Mouse (Mus musculus): Measurements from ENCODE around the gene Gm29797. TPM values are rescaled to one million over a fixed set of nuclear protein-coding genes. Genes with fewer than 3 reads are reported as not detected.

Gene Gm29797
- total RNA-seq (2023): not detected

DNA sequence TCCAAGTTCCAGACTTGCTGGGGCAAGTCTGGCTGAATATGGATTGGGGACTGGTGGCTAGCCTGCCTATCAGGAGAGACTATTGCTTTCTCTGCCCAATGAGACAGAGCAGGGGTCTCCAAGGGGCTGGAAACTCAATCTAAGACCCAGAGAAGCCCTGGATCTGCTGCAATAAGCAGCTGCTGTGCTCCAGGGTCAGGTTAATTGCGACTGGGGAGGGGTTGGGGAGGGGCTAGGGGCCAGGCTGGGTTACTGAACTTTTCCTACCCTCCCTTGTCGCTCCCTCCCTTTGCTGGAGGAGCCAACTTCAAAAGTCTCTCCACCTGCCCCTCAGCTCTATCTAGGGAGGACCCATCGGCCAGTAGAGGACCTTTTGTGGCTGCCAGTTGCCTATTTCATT, at the start of gene Gm29797:
Gm29797 (plus strand) TSS at position 301 of the 400 bp plus-strand sequence.

DNA sequence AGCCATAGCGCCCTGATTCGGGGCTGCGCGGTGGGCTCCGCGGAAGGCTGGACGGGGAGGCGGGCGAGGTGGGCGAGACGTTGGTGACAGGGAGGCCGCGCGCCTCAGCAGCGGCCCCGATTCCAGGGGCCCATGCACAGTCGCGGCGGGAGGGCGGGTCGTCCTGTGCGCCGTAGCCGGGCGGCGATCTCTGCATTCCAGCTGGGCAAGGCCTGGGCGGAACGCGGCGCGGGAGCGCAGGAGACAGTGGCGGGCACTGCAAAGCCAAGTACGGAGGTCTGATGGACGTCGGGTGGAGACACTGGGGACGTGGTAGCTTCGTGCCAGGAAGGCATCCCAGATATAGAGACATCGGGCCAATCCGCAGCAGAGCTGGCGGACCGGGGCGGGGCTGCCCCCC, 14.5 kb downstream of the Gm29797 start, which contains the start of gene Sox18:
Sox18 (minus strand) TSS at position 315 of the 400 bp plus-strand sequence.

DNA sequence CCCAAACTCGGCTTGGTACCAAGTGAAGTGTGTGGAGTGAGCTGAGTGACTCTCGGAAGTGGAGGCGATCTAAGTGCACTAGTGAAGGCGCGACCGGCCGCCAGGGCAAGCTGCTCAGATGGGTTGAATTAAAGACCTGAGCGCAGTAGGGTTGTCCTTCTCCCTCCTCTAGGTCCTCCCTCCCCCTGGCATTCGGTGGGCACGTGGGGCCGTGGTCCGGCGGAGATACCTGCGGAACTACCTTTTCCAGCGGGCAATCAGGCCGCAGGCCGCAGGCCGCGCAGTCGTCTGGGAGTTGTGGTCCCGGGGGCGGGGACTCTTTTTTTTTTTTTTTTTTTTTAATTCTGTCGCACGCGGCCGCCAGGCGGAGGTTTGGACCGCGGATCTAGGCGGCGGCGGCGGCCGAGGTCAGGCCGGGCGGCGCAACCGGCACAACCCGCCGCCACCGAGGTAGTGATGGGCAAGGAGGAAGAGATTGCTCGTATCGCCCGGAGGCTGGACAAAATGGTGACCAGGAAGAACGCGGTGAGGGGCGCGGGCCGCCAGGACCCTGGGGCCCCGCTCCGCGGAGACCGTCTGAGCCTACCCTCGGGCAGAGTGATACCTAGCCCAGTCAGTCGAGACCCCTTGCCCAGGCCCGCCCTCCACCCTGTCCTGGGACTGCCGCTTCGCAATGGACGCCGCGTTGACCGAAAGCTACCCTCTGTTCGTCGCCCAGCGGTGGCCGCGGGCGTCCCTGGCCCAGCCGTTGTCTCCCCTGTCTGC, 23.3 kb downstream of the Gm29797 start, which contains the start of gene Tcea2:
Tcea2 (plus strand) TSS at position 360 of the 765 bp plus-strand sequence.

DNA sequence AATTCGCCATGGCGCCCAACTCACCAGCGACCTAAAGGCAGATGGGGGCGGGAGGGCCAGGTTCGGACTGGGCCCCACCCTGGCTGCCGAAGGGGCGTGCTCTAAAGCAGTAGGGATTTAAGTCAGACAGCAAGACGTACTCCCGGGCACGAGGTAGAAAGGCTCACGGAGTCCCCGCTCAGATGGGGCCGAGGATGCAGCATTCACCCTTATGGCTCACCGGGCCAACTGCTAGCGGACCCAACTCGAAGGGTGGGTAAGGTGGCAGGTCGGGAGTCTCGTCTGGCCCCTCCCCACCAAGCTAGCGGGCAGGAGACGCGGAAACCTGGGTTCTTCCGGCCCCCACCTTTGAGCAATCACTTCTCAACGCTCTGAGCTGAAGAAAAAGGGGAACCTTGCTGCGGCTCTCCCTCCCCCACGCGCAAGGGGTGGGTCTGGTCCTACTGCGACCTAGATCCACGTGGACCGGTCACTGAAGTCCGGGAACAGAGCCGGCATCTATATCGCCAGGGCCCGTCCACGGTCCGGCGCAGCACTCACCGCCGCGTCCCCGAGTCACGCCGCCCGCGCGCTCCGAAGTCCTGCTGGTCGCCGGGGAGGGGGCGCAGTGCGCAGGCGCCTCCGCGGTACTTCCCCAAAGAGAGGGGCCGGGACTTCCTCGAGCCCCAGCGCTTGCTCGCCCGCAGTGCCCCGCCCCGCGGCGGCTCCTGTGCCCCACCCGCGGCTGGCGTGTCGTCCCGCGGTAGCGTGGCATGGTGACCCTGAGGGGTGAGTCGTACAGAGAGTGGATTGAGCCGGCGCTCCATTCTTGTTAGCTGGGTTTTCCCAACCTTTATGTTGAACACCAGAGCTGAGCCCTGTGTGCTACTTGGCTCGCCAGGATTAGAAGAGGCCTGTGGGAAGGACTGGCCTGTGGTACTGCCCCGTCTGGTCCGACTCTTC, 36.8 kb downstream of the Gm29797 start, which contains the start of gene Rgs19:
Rgs19 (minus strand) TSS at position 639 of the 942 bp plus-strand sequence.

DNA sequence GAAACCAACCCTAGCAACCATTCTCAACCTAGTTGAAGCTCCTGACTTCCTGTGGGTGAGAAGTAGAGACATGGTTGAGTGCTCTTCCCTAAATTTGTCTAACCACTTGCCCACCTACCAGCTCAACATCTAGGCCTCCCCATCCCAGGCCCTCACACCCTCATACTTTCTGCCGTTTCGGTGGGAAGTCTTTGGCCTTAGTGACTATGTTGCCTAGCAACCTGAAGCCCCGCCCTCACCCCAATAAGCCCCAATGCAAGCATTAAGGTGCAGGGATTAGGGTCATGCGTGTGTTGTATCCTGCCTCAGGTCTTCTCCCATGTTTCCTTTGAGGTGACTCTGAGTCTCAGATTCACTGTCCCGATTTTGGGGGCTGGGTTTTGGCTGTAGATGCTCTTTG, 41.4 kb downstream of the Gm29797 start, which contains the start of gene Lkaaear1:
Lkaaear1 (minus strand) TSS at position 202 of the 400 bp plus-strand sequence.

Other genes starting within 250 kb of the Gm29797 start
- gene Zbtb46, start 197.6 kb upstream of the Gm29797 start, total RNA-seq (2023): 0.65 TPM
- gene Abhd16b, start 163.8 kb upstream of the Gm29797 start, total RNA-seq (2023): not detected
- gene Tpd52l2, start 159.9 kb upstream of the Gm29797 start, total RNA-seq (2023): 86.2 TPM
- gene Dnajc5, start 136.5 kb upstream of the Gm29797 start, total RNA-seq (2023): 121 TPM
- gene Uckl1, start 72.1 kb upstream of the Gm29797 start, total RNA-seq (2023): 126 TPM
- 65.1 TPM for gene Prpf6, start 65.2 kb upstream of the Gm29797 start, total RNA-seq (2023)
- gene Zfp512b, start 64.2 kb upstream of the Gm29797 start, total RNA-seq (2023): 71.4 TPM
- gene Samd10, start 57.8 kb upstream of the Gm29797 start, total RNA-seq (2023): 10.2 TPM
- gene Sox18, start 14.6 kb downstream of the Gm29797 start, total RNA-seq (2023): 0.47 TPM
- gene Tcea2, start 23.3 kb downstream of the Gm29797 start, total RNA-seq (2023): 11.0 TPM
- gene Rgs19, start 36.9 kb downstream of the Gm29797 start, total RNA-seq (2023): 121 TPM
- gene Lkaaear1, start 41.4 kb downstream of the Gm29797 start, total RNA-seq (2023): not detected
- 1.0 TPM for gene Oprl1, start 58.0 kb downstream of the Gm29797 start, total RNA-seq (2023)
- not detected for gene Myt1, start 106.3 kb downstream of the Gm29797 start, total RNA-seq (2023)
- gene Pcmtd2, start 180.8 kb downstream of the Gm29797 start, total RNA-seq (2023): 56.6 TPM
- gene Polr3k, start 207.3 kb downstream of the Gm29797 start, total RNA-seq (2023): 16.3 TPM

Data from CD4-positive naive resting alpha-beta T cell, adult 57 days (primary cell).